Mouse (Mus musculus): ENCODE measurements at regions not wholly inside any gene's neighbourhood (a gene's known extent, or its start where the extent isn't known, plus 50 kb on each side); places are given as distances from the start of the nearest gene placed in this dataset.

DNA sequence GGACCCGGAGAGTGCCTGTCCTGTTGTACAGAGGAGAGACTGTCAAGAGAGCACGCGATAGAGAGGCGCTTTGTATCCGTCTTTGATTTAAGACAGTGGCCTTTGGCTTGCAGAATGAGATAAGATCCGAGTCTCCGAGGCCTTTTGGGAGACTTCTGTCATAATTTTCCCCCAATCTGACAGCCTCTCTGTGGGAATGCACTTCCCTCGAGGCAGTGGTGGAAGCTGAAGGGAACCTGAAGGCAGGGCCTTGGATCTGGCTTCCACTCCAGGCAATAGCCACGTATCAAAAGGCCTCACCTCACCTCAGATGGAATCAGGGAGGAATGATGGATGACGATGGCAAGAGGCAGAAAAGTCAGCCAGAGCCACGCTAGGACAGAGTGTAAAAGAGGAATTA lies 187.1 kb upstream of the Hmga2 start:
- no peak for DNase-seq
- no peak for ATAC-seq
- Histone ChIP-seq H3K9me3 (ENCODE audit: low read length) (no peaks in the 10 kb centered on the region), H3K27ac (ENCODE audit: low read depth) (no peak overlapping the region), H3K27me3 (ENCODE audit: insufficient read depth, low read length) (no peaks in the 10 kb centered on the region), H3K4me2 (ENCODE audit: low read depth, low read length) (no peak overlapping the region), H3K4me3 (ENCODE audit: low read depth, low read length) (no peak overlapping the region), H3K4me1 (ENCODE audit: insufficient read depth) (no peaks in the 10 kb centered on the region), H3K9ac (replicated peaks) (no peak overlapping the region), H3K36me3 (replicated peaks; ENCODE audit: insufficient read depth, low read length) (no peaks in the 10 kb centered on the region)
- TF ChIP-seq CTCF (IDR thresholded peaks at IDR 0.05; ENCODE audit: low read depth) (no peak), EP300 (IDR thresholded peaks at IDR 0.05; ENCODE audit: low read depth) (no peak)
- whole genome bisulfite sequencing (ENCODE audit: insufficient replicate concordance) = 65% methylated on average over 11 of the region's 11 CpGs

GRCm38 (mm10) chr10:120660503-120660902 lies 184.2 kb upstream of the Hmga2 start:
- no peak for DNase-seq
- WGBS (ENCODE audit: insufficient replicate concordance) = 62% methylated on average over 6 of the region's 6 CpGs

GRCm38 (mm10) chr10:120655238-120655931 lies 179.1 kb upstream of the Hmga2 start:
- Histone ChIP-seq H3K4me1 (ENCODE audit: insufficient read depth) (no peaks in the 10 kb centered on the region), H3K4me3 (ENCODE audit: low read depth, low read length) (no peak overlapping the region), H3K27me3 (ENCODE audit: insufficient read depth, low read length) (no peaks in the 10 kb centered on the region), H3K9me3 (ENCODE audit: low read length) (no peaks in the 10 kb centered on the region), H3K36me3 (replicated peaks; ENCODE audit: insufficient read depth, low read length) (no peaks in the 10 kb centered on the region), H3K27ac (ENCODE audit: low read depth) (no peak overlapping the region), H3K9ac (replicated peaks) (no peak overlapping the region), H3K4me2 (ENCODE audit: low read depth, low read length) (no peak overlapping the region)
- ATAC-seq (no peak), DNase-seq (no peak)
- no peak for TF ChIP-seq CTCF (IDR thresholded peaks at IDR 0.05; ENCODE audit: low read depth)
- no peak for TF ChIP-seq EP300 (IDR thresholded peaks at IDR 0.05; ENCODE audit: low read depth)
- WGBS (ENCODE audit: insufficient replicate concordance) = 74% methylated on average over 14 of the region's 14 CpGs

More at GRCm38 (mm10) chr10:120660503-120660902, 184.2 kb upstream of the Hmga2 start:
- no peaks in the 10 kb centered on the region for H3K27me3 ChIP-seq (ENCODE audit: insufficient read depth, low read length)
- H3K36me3 ChIP-seq (replicated peaks; ENCODE audit: insufficient read depth, low read length) = no peaks in the 10 kb centered on the region
- no peak overlapping the region for H3K27ac ChIP-seq (ENCODE audit: low read depth)
- TF ChIP-seq CTCF (IDR thresholded peaks at IDR 0.05; ENCODE audit: low read depth) (no peak), EP300 (IDR thresholded peaks at IDR 0.05; ENCODE audit: low read depth) (no peak)
- H3K4me3 ChIP-seq (ENCODE audit: low read depth, low read length) = no peak overlapping the region
- no peak overlapping the region for H3K9ac ChIP-seq (replicated peaks)
- H3K4me1 ChIP-seq (ENCODE audit: insufficient read depth) = no peaks in the 10 kb centered on the region
- no peak overlapping the region for H3K4me2 ChIP-seq (ENCODE audit: low read depth, low read length)
- no peak for ATAC-seq
- H3K9me3 ChIP-seq (ENCODE audit: low read length) = no peaks in the 10 kb centered on the region

DNA sequence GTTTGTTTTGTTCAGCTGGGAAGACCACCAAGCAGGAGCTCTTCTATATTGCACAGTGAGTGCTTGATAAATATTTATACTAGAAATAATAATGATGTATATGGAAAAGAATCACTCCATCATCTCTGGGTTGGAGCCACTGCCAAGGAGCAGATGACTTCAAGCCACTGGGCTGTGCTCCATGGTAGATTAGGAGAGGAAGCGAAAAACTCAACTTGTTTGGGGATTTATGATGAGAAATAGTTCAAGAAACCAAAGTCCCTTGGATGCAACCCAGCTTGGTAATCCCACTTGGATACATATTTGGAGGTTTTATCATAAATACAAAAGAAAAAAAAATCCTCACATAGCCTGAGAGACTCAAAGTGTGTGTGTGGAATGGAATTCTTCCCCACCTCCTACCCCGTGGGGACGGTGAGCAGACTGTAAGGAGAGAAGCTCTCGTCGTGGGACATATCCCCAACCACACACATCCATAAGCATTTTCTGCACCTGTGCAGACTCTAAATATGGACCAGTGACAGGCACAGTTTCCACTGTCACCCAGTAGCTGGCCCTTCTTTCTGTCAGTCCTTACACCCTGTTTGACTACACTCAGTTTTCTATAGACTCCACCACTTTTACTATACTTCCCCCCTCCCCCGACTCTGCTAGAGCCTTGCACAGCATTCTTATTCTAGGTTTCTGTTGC lies 176.4 kb upstream of the Hmga2 start:
- H3K27ac ChIP-seq (ENCODE audit: low read depth) = no peak overlapping the region
- H3K27me3 ChIP-seq (ENCODE audit: insufficient read depth, low read length) = no peaks in the 10 kb centered on the region
- no peak for TF ChIP-seq EP300 (IDR thresholded peaks at IDR 0.05; ENCODE audit: low read depth)
- no peak for TF ChIP-seq CTCF (IDR thresholded peaks at IDR 0.05; ENCODE audit: low read depth)
- H3K4me1 ChIP-seq (ENCODE audit: insufficient read depth) = no peaks in the 10 kb centered on the region
- ATAC-seq (no peak), DNase-seq (no peak)
- H3K9ac ChIP-seq (replicated peaks) = no peak overlapping the region
- H3K36me3 ChIP-seq (replicated peaks; ENCODE audit: insufficient read depth, low read length) = no peaks in the 10 kb centered on the region
- WGBS (ENCODE audit: insufficient replicate concordance) = 74% methylated on average over 6 of the region's 6 CpGs
- no peaks in the 10 kb centered on the region for H3K9me3 ChIP-seq (ENCODE audit: low read length)
- H3K4me3 ChIP-seq (ENCODE audit: low read depth, low read length) = no peak overlapping the region
- H3K4me2 ChIP-seq (ENCODE audit: low read depth, low read length) = no peak overlapping the region

DNA sequence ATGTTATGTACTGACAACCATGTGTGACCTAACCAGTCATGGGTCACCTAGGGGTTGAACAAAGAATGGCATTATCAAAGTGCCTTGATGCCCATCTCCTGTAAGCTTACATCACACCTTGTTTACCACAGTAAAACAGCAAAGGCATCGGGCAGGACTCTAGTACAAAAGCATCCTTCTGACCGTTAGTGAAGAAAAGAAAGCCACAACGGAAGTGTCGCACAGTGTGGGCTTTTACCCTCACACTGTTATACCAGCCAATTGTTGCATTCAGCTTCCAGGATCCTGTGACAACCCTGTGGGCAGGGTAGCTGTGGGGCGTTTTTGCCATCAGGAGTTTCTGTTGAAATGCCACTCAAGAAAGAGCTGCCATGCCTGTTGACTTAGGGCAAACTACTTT lies 175.6 kb upstream of the Hmga2 start:
- Histone ChIP-seq H3K36me3 (replicated peaks; ENCODE audit: insufficient read depth, low read length) (no peaks in the 10 kb centered on the region), H3K9me3 (ENCODE audit: low read length) (no peaks in the 10 kb centered on the region), H3K9ac (replicated peaks) (no peak overlapping the region), H3K27me3 (ENCODE audit: insufficient read depth, low read length) (no peaks in the 10 kb centered on the region), H3K27ac (ENCODE audit: low read depth) (no peak overlapping the region), H3K4me3 (ENCODE audit: low read depth, low read length) (no peak overlapping the region), H3K4me1 (ENCODE audit: insufficient read depth) (no peaks in the 10 kb centered on the region), H3K4me2 (ENCODE audit: low read depth, low read length) (no peak overlapping the region)
- ATAC-seq (no peak), DNase-seq (no peak)
- no peak for TF ChIP-seq CTCF (IDR thresholded peaks at IDR 0.05; ENCODE audit: low read depth)
- TF ChIP-seq EP300 (IDR thresholded peaks at IDR 0.05; ENCODE audit: low read depth) = no peak
- WGBS (ENCODE audit: insufficient replicate concordance) = 81% methylated on average over 5 of the region's 5 CpGs

- 83% methylated on average over 9 of the region's 9 CpGs for WGBS (ENCODE audit: insufficient replicate concordance)
- no peak overlapping the region for H3K4me3 ChIP-seq (ENCODE audit: low read depth, low read length)
These were observed 174.1 kb upstream of the Hmga2 start for GRCm38 (mm10) chr10:120650336-120650735.

More at GRCm38 (mm10) chr10:120650336-120650735, 174.1 kb upstream of the Hmga2 start:
- Histone ChIP-seq H3K36me3 (replicated peaks; ENCODE audit: insufficient read depth, low read length) (no peaks in the 10 kb centered on the region), H3K27me3 (ENCODE audit: insufficient read depth, low read length) (no peaks in the 10 kb centered on the region), H3K4me2 (ENCODE audit: low read depth, low read length) (no peak overlapping the region), H3K9me3 (ENCODE audit: low read length) (no peaks in the 10 kb centered on the region), H3K27ac (ENCODE audit: low read depth) (no peak overlapping the region), H3K4me1 (ENCODE audit: insufficient read depth) (no peaks in the 10 kb centered on the region), H3K9ac (replicated peaks) (no peak overlapping the region)
- DNase-seq (no peak), ATAC-seq (no peak)
- no peak for TF ChIP-seq EP300 (IDR thresholded peaks at IDR 0.05; ENCODE audit: low read depth)
- TF ChIP-seq CTCF (IDR thresholded peaks at IDR 0.05; ENCODE audit: low read depth) = no peak
